9 mouse cellular contexts compared by ENCODE assay signal in genomic region chr1:86214158-86214557, GRCm38 (mm10). TPM values are rescaled to one million over a fixed set of nuclear protein-coding genes. Genes with fewer than 3 reads are reported as not detected.
DNase-seq lines count a peak whose midpoint lies in the region; ATAC-seq lines count a peak whose summit lies in the region.
"Had no signal": no experiment of that assay in that cellular context is flagged by ENCODE, and none has a peak within 500 bp of the region (broad histone marks: within the 10 kb centered on the region; RNA-seq: fewer than 3 reads in every experiment).

No protein-coding gene starts in this region.

- DNase-seq in MN1 (ENCODE audit: low spot score) = peak; percentile 58
- DNase-seq in frontal cortex, adult 2 months (ENCODE audit: extremely low spot score in 1 of 2, low spot score in 1 of 2) = peak; percentile 40 to 95
- DNase-seq in hindbrain, embryonic 14.5 days (ENCODE audit: low spot score) = peak; percentile 87
- peak; percentile 74 to 89 for DNase-seq in layer of hippocampus, postnatal 25 days (ENCODE audit: extremely low spot score in 1 of 2, low spot score in 1 of 2)
- peak; percentile 77 for DNase-seq in lung, postnatal 25 days (ENCODE audit: low spot score)
- peak; percentile 85 to 88 for DNase-seq in right cerebral cortex, postnatal 10 days (ENCODE audit: low spot score in 2 of 2)
- peak; percentile 77 for DNase-seq in urinary bladder, postnatal 14 days (ENCODE audit: low spot score)

- WGBS in hindbrain, embryonic 14.5 days = 0% methylated on average over 1 of the region's 1 CpGs

- H3K4me1 ChIP-seq in hindbrain, embryonic 14.5 days (replicated peaks; ENCODE audit: control insufficient read depth, insufficient read depth, low read length) = no peaks in the 10 kb centered on the region

- no peak overlapping the region for H3K9ac ChIP-seq in hindbrain, embryonic 14.5 days

- H3K4me2 ChIP-seq in hindbrain, embryonic 14.5 days (replicated peaks) = no peak overlapping the region

- no peaks in the 10 kb centered on the region for H3K27me3 ChIP-seq in hindbrain, embryonic 14.5 days (ENCODE audit: control insufficient read depth, insufficient read depth, low read length)

- no peaks in the 10 kb centered on the region for H3K9me3 ChIP-seq in hindbrain, embryonic 14.5 days (ENCODE audit: control insufficient read depth, low read length)

- no peak overlapping the region for H3K27ac ChIP-seq in hindbrain, embryonic 14.5 days

- no peak overlapping the region for H3K4me3 ChIP-seq in hindbrain, embryonic 14.5 days (replicated peaks; ENCODE audit: low read length)
- H3K4me3 ChIP-seq: myocyte had no signal

- H3K36me3 ChIP-seq in hindbrain, embryonic 14.5 days (replicated peaks; ENCODE audit: control insufficient read depth, insufficient read depth) = peaks cover 73% of the 10 kb centered on the region

- ATAC-seq in cerebellum, adult (ENCODE audit: insufficient number of reproducible peaks, low FRiP score, low TSS enrichment) = peak; percentile 61
- peak; percentile 51; the same call in 1 of the 2 replicates for ATAC-seq in hindbrain, embryonic 14.5 days (ENCODE audit: low FRiP score)

RNA-seq across cellular contexts. Expression of gene Armc9, which starts 59.6 kb away (rescaled TPM):
- polyA plus RNA-seq in frontal cortex, adult 2 months (2012; rRNA removed) = 33.9 and 35.5 TPM in 2 replicates
- polyA plus RNA-seq in hindbrain, embryonic 14.5 days (2014; fragmentation: Nextera tagmentation; extraction: Ambion mirVana) = 32.3 and 33.0 TPM in 2 replicates
- 10 to 100 TPM; 36.6 to 39.5 TPM for total RNA-seq in layer of hippocampus, postnatal 25 days (2021)
